21 mouse cellular contexts compared by ENCODE assay signal in genomic region chr6:112620027-112620426, GRCm38 (mm10).
DNase-seq lines count a peak whose midpoint lies in the region; ATAC-seq and TF ChIP-seq lines count a peak whose summit lies in the region.
"Had no signal": no experiment of that assay in that cellular context is flagged by ENCODE, and none has a peak within 500 bp of the region (broad histone marks: within the 10 kb centered on the region; RNA-seq: fewer than 3 reads in every experiment).

No protein-coding gene starts in this region.

- TF ChIP-seq EP300 in stomach, postnatal 0 days (optimal IDR thresholded peaks at IDR 0.05): no peak

- no peaks in the 10 kb centered on the region for H3K27me3 ChIP-seq in intestine, embryonic 15.5 days (replicated peaks)
- H3K27me3 ChIP-seq in stomach, postnatal 0 days (ENCODE audit: control insufficient read depth, insufficient read depth, low read length): no peaks in the 10 kb centered on the region
- H3K27me3 ChIP-seq in forebrain, postnatal 0 days (ENCODE audit: insufficient read depth, low read length): no peaks in the 10 kb centered on the region
- H3K27me3 ChIP-seq: CH12.LX; forebrain, embryonic 13.5 days; hindbrain, embryonic 12.5 days; hindbrain, embryonic 15.5 days; Patski had no signal

- 0 out of 2 replicates have a peak, but pooled peaks have one; percentile 18 for ATAC-seq in common myeloid progenitor, adult 5-6 weeks (replicated peaks; ENCODE audit: low read depth, poor library complexity, severe bottlenecking)
- peak; percentile 79 for ATAC-seq in intestine, embryonic 15.5 days
- ATAC-seq in stomach, postnatal 0 days (ENCODE audit: low FRiP score, low TSS enrichment): peak; percentile 72
- ATAC-seq in forebrain, postnatal 0 days: no peak
- ATAC-seq: forebrain, embryonic 13.5 days; Patski had no signal

- DNase-seq in large intestine, adult 2 months (ENCODE audit: low read depth, low spot score): peak; percentile 64
- DNase-seq in stomach, postnatal 0 days (ENCODE audit: low spot score): peak; percentile 19
- DNase-seq in forebrain, postnatal 0 days: no peak
- DNase-seq in adrenal gland, postnatal 36 days: no peak
- DNase-seq in lung, postnatal 36 days: no peak
- DNase-seq: adrenal gland, postnatal 14 days; B cell, adult 2 months; cerebellum, adult 11-12 months; cerebellum, adult 8-10 months; cerebellum, postnatal 36 days; gastrocnemius, postnatal 25 days; heart, adult 18-20 months had no signal

- no peaks in the 10 kb centered on the region; the same call in 1 of the 2 replicates for H3K36me3 ChIP-seq in intestine, embryonic 15.5 days
- H3K36me3 ChIP-seq in stomach, postnatal 0 days (ENCODE audit: control insufficient read depth, insufficient read depth, low read length): no peaks in the 10 kb centered on the region
- no peaks in the 10 kb centered on the region for H3K36me3 ChIP-seq in forebrain, postnatal 0 days (ENCODE audit: insufficient read depth)
- H3K36me3 ChIP-seq: hindbrain, embryonic 12.5 days; hindbrain, embryonic 15.5 days had no signal

- no peak for TF ChIP-seq CTCF in stomach, postnatal 0 days (IDR thresholded peaks at IDR 0.05; ENCODE audit: low read depth)
- TF ChIP-seq CTCF in forebrain, postnatal 0 days (IDR thresholded peaks at IDR 0.05; ENCODE audit: low read depth): no peak

- H3K9me3 ChIP-seq in intestine, embryonic 15.5 days: no peaks in the 10 kb centered on the region
- no peaks in the 10 kb centered on the region for H3K9me3 ChIP-seq in stomach, postnatal 0 days (ENCODE audit: control insufficient read depth, low read length)
- no peaks in the 10 kb centered on the region for H3K9me3 ChIP-seq in forebrain, postnatal 0 days (ENCODE audit: low read length)
- H3K9me3 ChIP-seq: forebrain, embryonic 10.5 days; forebrain, embryonic 13.5 days; G1E; hindbrain, embryonic 12.5 days; hindbrain, embryonic 15.5 days had no signal

- H3K4me2 ChIP-seq in intestine, embryonic 15.5 days (replicated peaks): no peak overlapping the region
- no peak overlapping the region for H3K4me2 ChIP-seq in stomach, postnatal 0 days (replicated peaks; ENCODE audit: low read depth)
- H3K4me2 ChIP-seq in forebrain, postnatal 0 days (ENCODE audit: low read depth): no peak overlapping the region
- H3K4me2 ChIP-seq: forebrain, embryonic 13.5 days; hindbrain, embryonic 12.5 days; hindbrain, embryonic 15.5 days had no signal

- no peak overlapping the region for H3K9ac ChIP-seq in intestine, embryonic 15.5 days
- H3K9ac ChIP-seq in stomach, postnatal 0 days (ENCODE audit: low read length): no peak overlapping the region
- no peak overlapping the region for H3K9ac ChIP-seq in forebrain, postnatal 0 days
- H3K9ac ChIP-seq: forebrain, embryonic 13.5 days; hindbrain, embryonic 12.5 days; hindbrain, embryonic 15.5 days had no signal

- H3K4me3 ChIP-seq in intestine, embryonic 15.5 days (replicated peaks): no peak overlapping the region
- H3K4me3 ChIP-seq in stomach, postnatal 0 days (ENCODE audit: low read depth, low read length): no peak overlapping the region
- H3K4me3 ChIP-seq in forebrain, postnatal 0 days (ENCODE audit: low read depth, low read length): no peak overlapping the region
- H3K4me3 ChIP-seq: forebrain, embryonic 10.5 days; forebrain, embryonic 13.5 days; hindbrain, embryonic 12.5 days; hindbrain, embryonic 15.5 days had no signal

- H3K27ac ChIP-seq in intestine, embryonic 15.5 days: no peak overlapping the region
- H3K27ac ChIP-seq in stomach, postnatal 0 days (replicated peaks): no peak overlapping the region
- H3K27ac ChIP-seq in forebrain, postnatal 0 days (ENCODE audit: low read depth, low read length): no peak overlapping the region
- H3K27ac ChIP-seq: forebrain, embryonic 10.5 days; forebrain, embryonic 13.5 days; hindbrain, embryonic 12.5 days; hindbrain, embryonic 15.5 days had no signal

- H3K4me1 ChIP-seq in intestine, embryonic 15.5 days (replicated peaks): no peaks in the 10 kb centered on the region
- H3K4me1 ChIP-seq in stomach, postnatal 0 days (replicated peaks; ENCODE audit: control insufficient read depth, insufficient read depth): no peaks in the 10 kb centered on the region
- H3K4me1 ChIP-seq in forebrain, postnatal 0 days (ENCODE audit: insufficient read depth): no peaks in the 10 kb centered on the region
- H3K4me1 ChIP-seq: forebrain, embryonic 10.5 days; forebrain, embryonic 13.5 days; hindbrain, embryonic 12.5 days; hindbrain, embryonic 15.5 days had no signal

- 55% methylated on average over 5 of the region's 5 CpGs for WGBS in intestine, embryonic 15.5 days
- WGBS in large intestine, adult 2 months: 36% methylated on average over 5 of the region's 5 CpGs
- WGBS in stomach, postnatal 0 days: 62% methylated on average over 5 of the region's 5 CpGs
- 90% methylated on average over 5 of the region's 5 CpGs for WGBS in forebrain, postnatal 0 days

Comparison
In these comparisons a context has a peak if more than half of its experiments do, and no peak if none do; other contexts are left out.
1. DNase-seq: peak in large intestine, adult 2 months (single experiment) and stomach, postnatal 0 days (single experiment); none in forebrain, postnatal 0 days (single experiment), adrenal gland, postnatal 36 days (0 of 2) and lung, postnatal 36 days (single experiment).